Mouse (Mus musculus): ENCODE data around the gene Cd248. TPM values are rescaled to one million over a fixed set of nuclear protein-coding genes. Genes with fewer than 3 reads are reported as not detected.

Gene Cd248
- polyA plus RNA-seq (2014; fragmentation: Illumina TruSeq; extraction: RNeasy Lipid Tissue Mini Kit (QIAGEN cat#74804); ENCODE audit: low read depth, low replicate concordance), result 0.32 TPM

GRCm38 (mm10) chr19:5067867-5068569, at the start of gene Cd248:
Cd248 (plus strand) TSS chr19:5068078.

GRCm38 (mm10) chr19:5023621-5024479, 44.0 kb upstream of the Cd248 start, which contains the start of gene Slc29a2:
Slc29a2 (plus strand) TSS chr19:5023860.

GRCm38 (mm10) chr19:5038709-5039156, 29.1 kb upstream of the Cd248 start, which contains the start of the genes B4gat1 and AC124502.3:
B4gat1 (plus strand) TSS chr19:5038826.
AC124502.3 (plus strand) TSS chr19:5038891.

GRCm38 (mm10) chr19:5040862-5041523, 26.9 kb upstream of the Cd248 start, which contains the start of gene Brms1:
Brms1 (plus strand) TSS chr19:5041354.

GRCm38 (mm10) chr19:5050047-5050905, 17.6 kb upstream of the Cd248 start, which contains the start of gene Rin1:
Rin1 (plus strand) TSS chr19:5050481.

GRCm38 (mm10) chr19:5085145-5085863, 17.4 kb downstream of the Cd248 start, which contains the start of gene Tmem151a:
Tmem151a (minus strand) TSS chr19:5085531.

GRCm38 (mm10) chr19:5087884-5088728, 20.2 kb downstream of the Cd248 start, which contains the start of gene Yif1a:
Yif1a (plus strand) TSS chr19:5088538.

GRCm38 (mm10) chr19:5098363-5099143, 30.7 kb downstream of the Cd248 start, which contains the start of gene Cnih2:
Cnih2 (minus strand) TSS chr19:5098521.

GRCm38 (mm10) chr19:5106731-5107191, 38.9 kb downstream of the Cd248 start, which contains the start of gene Rab1b:
Rab1b (minus strand) TSS chr19:5107072.

GRCm38 (mm10) chr19:5118384-5118698, 50.5 kb downstream of the Cd248 start, which contains the start of gene Klc2:
Klc2 (minus strand) TSS chr19:5118560.

Other genes starting within 250 kb of the Cd248 start
- gene Ccs, start 228.7 kb upstream of the Cd248 start, polyA plus RNA-seq (2014; fragmentation: Illumina TruSeq; extraction: RNeasy Lipid Tissue Mini Kit (QIAGEN cat#74804); ENCODE audit: low read depth, low replicate concordance), result 1.9 TPM
- gene Ccdc87, start 228.7 kb upstream of the Cd248 start, polyA plus RNA-seq (2014; fragmentation: Illumina TruSeq; extraction: RNeasy Lipid Tissue Mini Kit (QIAGEN cat#74804); ENCODE audit: low read depth, low replicate concordance), result 0.32 TPM
- gene Ctsf, start 212.9 kb upstream of the Cd248 start, polyA plus RNA-seq (2014; fragmentation: Illumina TruSeq; extraction: RNeasy Lipid Tissue Mini Kit (QIAGEN cat#74804); ENCODE audit: low read depth, low replicate concordance), result 10.3 TPM
- not detected for gene Actn3, start 190.2 kb upstream of the Cd248 start, polyA plus RNA-seq (2014; fragmentation: Illumina TruSeq; extraction: RNeasy Lipid Tissue Mini Kit (QIAGEN cat#74804); ENCODE audit: low read depth, low replicate concordance)
- gene Zdhhc24, start 189.4 kb upstream of the Cd248 start, polyA plus RNA-seq (2014; fragmentation: Illumina TruSeq; extraction: RNeasy Lipid Tissue Mini Kit (QIAGEN cat#74804); ENCODE audit: low read depth, low replicate concordance), result 23.1 TPM
- 2.1 TPM for gene Bbs1, start 161.4 kb upstream of the Cd248 start, polyA plus RNA-seq (2014; fragmentation: Illumina TruSeq; extraction: RNeasy Lipid Tissue Mini Kit (QIAGEN cat#74804); ENCODE audit: low read depth, low replicate concordance)
- gene Dpp3, start 139.8 kb upstream of the Cd248 start, polyA plus RNA-seq (2014; fragmentation: Illumina TruSeq; extraction: RNeasy Lipid Tissue Mini Kit (QIAGEN cat#74804); ENCODE audit: low read depth, low replicate concordance), result 5.8 TPM
- 0.85 TPM for gene Peli3, start 125.0 kb upstream of the Cd248 start, polyA plus RNA-seq (2014; fragmentation: Illumina TruSeq; extraction: RNeasy Lipid Tissue Mini Kit (QIAGEN cat#74804); ENCODE audit: low read depth, low replicate concordance)
- 16.4 TPM for gene Mrpl11, start 105.9 kb upstream of the Cd248 start, polyA plus RNA-seq (2014; fragmentation: Illumina TruSeq; extraction: RNeasy Lipid Tissue Mini Kit (QIAGEN cat#74804); ENCODE audit: low read depth, low replicate concordance)
- gene Npas4, start 77.8 kb upstream of the Cd248 start, polyA plus RNA-seq (2014; fragmentation: Illumina TruSeq; extraction: RNeasy Lipid Tissue Mini Kit (QIAGEN cat#74804); ENCODE audit: low read depth, low replicate concordance), result 0.16 TPM
- gene Slc29a2, start 44.2 kb upstream of the Cd248 start, polyA plus RNA-seq (2014; fragmentation: Illumina TruSeq; extraction: RNeasy Lipid Tissue Mini Kit (QIAGEN cat#74804); ENCODE audit: low read depth, low replicate concordance), result not detected
- gene B4gat1, start 29.3 kb upstream of the Cd248 start, polyA plus RNA-seq (2014; fragmentation: Illumina TruSeq; extraction: RNeasy Lipid Tissue Mini Kit (QIAGEN cat#74804); ENCODE audit: low read depth, low replicate concordance), result 10.9 TPM
- gene AC124502.3, start 29.2 kb upstream of the Cd248 start, polyA plus RNA-seq (2014; fragmentation: Illumina TruSeq; extraction: RNeasy Lipid Tissue Mini Kit (QIAGEN cat#74804); ENCODE audit: low read depth, low replicate concordance), result 0.32 TPM
- 1.1 TPM for gene Brms1, start 26.7 kb upstream of the Cd248 start, polyA plus RNA-seq (2014; fragmentation: Illumina TruSeq; extraction: RNeasy Lipid Tissue Mini Kit (QIAGEN cat#74804); ENCODE audit: low read depth, low replicate concordance)
- gene Rin1, start 17.6 kb upstream of the Cd248 start, polyA plus RNA-seq (2014; fragmentation: Illumina TruSeq; extraction: RNeasy Lipid Tissue Mini Kit (QIAGEN cat#74804); ENCODE audit: low read depth, low replicate concordance), result 0.66 TPM
- not detected for gene Tmem151a, start 17.5 kb downstream of the Cd248 start, polyA plus RNA-seq (2014; fragmentation: Illumina TruSeq; extraction: RNeasy Lipid Tissue Mini Kit (QIAGEN cat#74804); ENCODE audit: low read depth, low replicate concordance)
- 17.9 TPM for gene Yif1a, start 20.5 kb downstream of the Cd248 start, polyA plus RNA-seq (2014; fragmentation: Illumina TruSeq; extraction: RNeasy Lipid Tissue Mini Kit (QIAGEN cat#74804); ENCODE audit: low read depth, low replicate concordance)
- not detected for gene Cnih2, start 30.4 kb downstream of the Cd248 start, polyA plus RNA-seq (2014; fragmentation: Illumina TruSeq; extraction: RNeasy Lipid Tissue Mini Kit (QIAGEN cat#74804); ENCODE audit: low read depth, low replicate concordance)
- 2.5 TPM for gene Rab1b, start 39.0 kb downstream of the Cd248 start, polyA plus RNA-seq (2014; fragmentation: Illumina TruSeq; extraction: RNeasy Lipid Tissue Mini Kit (QIAGEN cat#74804); ENCODE audit: low read depth, low replicate concordance)
- gene Klc2, start 50.5 kb downstream of the Cd248 start, polyA plus RNA-seq (2014; fragmentation: Illumina TruSeq; extraction: RNeasy Lipid Tissue Mini Kit (QIAGEN cat#74804); ENCODE audit: low read depth, low replicate concordance), result 0.25 TPM
- gene Pacs1, start 205.0 kb downstream of the Cd248 start, polyA plus RNA-seq (2014; fragmentation: Illumina TruSeq; extraction: RNeasy Lipid Tissue Mini Kit (QIAGEN cat#74804); ENCODE audit: low read depth, low replicate concordance), result 3.0 TPM
- 39.8 TPM for gene Sf3b2, start 227.4 kb downstream of the Cd248 start, polyA plus RNA-seq (2014; fragmentation: Illumina TruSeq; extraction: RNeasy Lipid Tissue Mini Kit (QIAGEN cat#74804); ENCODE audit: low read depth, low replicate concordance)
- gene Gal3st3, start 230.3 kb downstream of the Cd248 start, polyA plus RNA-seq (2014; fragmentation: Illumina TruSeq; extraction: RNeasy Lipid Tissue Mini Kit (QIAGEN cat#74804); ENCODE audit: low read depth, low replicate concordance), result not detected